Mouse (Mus musculus) testis, adult 2 months (tissue): ENCODE data around the gene Tango2.

Experiments
- CTCF ChIP-seq: fragments of 200-500 bp; IDR thresholded peaks from 2 replicates; pipeline ENCODE4 v1.5.1; 2012; ENCODE audit warnings: low read depth, mild to moderate bottlenecking, inconsistent platforms, low read length, moderate library complexity; ENCODE audit not compliant: control insufficient read depth, insufficient read depth, insufficient replicate concordance
- POLR2A ChIP-seq: fragments of 200-500 bp; IDR thresholded peaks from 2 replicates; pipeline ENCODE4 v1.6.1; 2012; ENCODE audit warnings: low read depth, mild to moderate bottlenecking, inconsistent platforms, low read length, moderate library complexity; ENCODE audit not compliant: control insufficient read depth

GRCm38 (mm10) chr16:18396201-18396600 lies 48.3 kb upstream of the Tango2 start:
- TF ChIP-seq CTCF (no peak), POLR2A (no peak)
